Mouse (Mus musculus) intestine, embryonic 14.5 days (tissue): ENCODE results near the gene Arih2. TPM values are rescaled to one million over a fixed set of nuclear protein-coding genes. Genes with fewer than 3 reads are reported as not detected.
"Not testable (repeated sequence)": the region's sequence is repeated elsewhere in the genome, so short reads cannot be mapped to it uniquely, and the experiment has no call there.

Experiments used
- ATAC-seq: fragments of 200-750 bp; cut with Nextera tagmentation; replicated peaks from 2 replicates; pipeline ENCODE4 v1.8.0; 2017; ENCODE audit warnings: low read depth, moderate number of reproducible peaks, moderate TSS enrichment, moderate library complexity; ENCODE audit not compliant: low FRiP score, low TSS enrichment
- DNase-seq: peaks from one replicate; pipeline ENCODE4 v3.0.0-alpha.2; 2018; ENCODE audit warnings: low spot score
- H3K27ac ChIP-seq: fragments of 300-500 bp; sonication (generic); 2 replicates; pipeline ENCODE4 v1.5.1; 2014; ENCODE audit warnings: low read depth, mild to moderate bottlenecking, control low read depth
- H3K27me3 ChIP-seq: fragments of 300-500 bp; sonication (generic); replicated peaks from 2 replicates; pipeline ENCODE4 v1.6.1; 2014; ENCODE audit warnings: low read length, control low read depth; ENCODE audit not compliant: control insufficient read depth, insufficient read depth
- H3K36me3 ChIP-seq: fragments of 300-500 bp; sonication (generic); 2 replicates; pipeline ENCODE4 v1.6.1; 2014; ENCODE audit warnings: low read length, control low read depth; ENCODE audit not compliant: control insufficient read depth, insufficient read depth
- H3K4me1 ChIP-seq: fragments of 300-500 bp; sonication (generic); replicated peaks from 2 replicates; pipeline ENCODE4 v1.6.1; 2014; ENCODE audit warnings: low read length, control low read depth, mixed read lengths; ENCODE audit not compliant: control insufficient read depth, insufficient read depth
- H3K4me2 ChIP-seq: fragments of 300-500 bp; sonication (generic); 2 replicates; pipeline ENCODE4 v1.6.1; 2014; ENCODE audit warnings: low read length
- H3K4me3 ChIP-seq: fragments of 300-500 bp; sonication (generic); 2 replicates; pipeline ENCODE4 v1.5.1; 2014; ENCODE audit warnings: low read depth, low read length, control low read depth, mixed read lengths
- H3K9ac ChIP-seq: fragments of 300-500 bp; sonication (generic); 2 replicates; pipeline ENCODE4 v1.6.1; 2014; ENCODE audit warnings: mild to moderate bottlenecking, low read length
- H3K9me3 ChIP-seq: fragments of 300-500 bp; sonication (generic); 2 replicates; pipeline ENCODE4 v1.6.1; 2016; ENCODE audit warnings: low read length, control low read depth; ENCODE audit not compliant: control insufficient read depth
- WGBS: fragments of 180-500 bp; shearing (Covaris S2); extraction: QIAGEN DNeasy Blood & Tissue Kit; methylation state at CpG from one replicate; pipeline ENCODE4 v1.1.7; 2014; 5-methylcytosine and 5-hydroxymethylcytosine counted together
- polyA plus RNA-seq: library from polyadenylated mRNA; unstranded; fragments of >200 nt; fragmentation: Nextera tagmentation; extraction: Ambion mirVana; gene quantifications from 2 replicates; pipeline ENCODE4 v1.2.1, GENCODE M21; 2014

Gene Arih2
- polyA plus RNA-seq, 1 experiment from 2014 or later: 43.1 TPM

DNA sequence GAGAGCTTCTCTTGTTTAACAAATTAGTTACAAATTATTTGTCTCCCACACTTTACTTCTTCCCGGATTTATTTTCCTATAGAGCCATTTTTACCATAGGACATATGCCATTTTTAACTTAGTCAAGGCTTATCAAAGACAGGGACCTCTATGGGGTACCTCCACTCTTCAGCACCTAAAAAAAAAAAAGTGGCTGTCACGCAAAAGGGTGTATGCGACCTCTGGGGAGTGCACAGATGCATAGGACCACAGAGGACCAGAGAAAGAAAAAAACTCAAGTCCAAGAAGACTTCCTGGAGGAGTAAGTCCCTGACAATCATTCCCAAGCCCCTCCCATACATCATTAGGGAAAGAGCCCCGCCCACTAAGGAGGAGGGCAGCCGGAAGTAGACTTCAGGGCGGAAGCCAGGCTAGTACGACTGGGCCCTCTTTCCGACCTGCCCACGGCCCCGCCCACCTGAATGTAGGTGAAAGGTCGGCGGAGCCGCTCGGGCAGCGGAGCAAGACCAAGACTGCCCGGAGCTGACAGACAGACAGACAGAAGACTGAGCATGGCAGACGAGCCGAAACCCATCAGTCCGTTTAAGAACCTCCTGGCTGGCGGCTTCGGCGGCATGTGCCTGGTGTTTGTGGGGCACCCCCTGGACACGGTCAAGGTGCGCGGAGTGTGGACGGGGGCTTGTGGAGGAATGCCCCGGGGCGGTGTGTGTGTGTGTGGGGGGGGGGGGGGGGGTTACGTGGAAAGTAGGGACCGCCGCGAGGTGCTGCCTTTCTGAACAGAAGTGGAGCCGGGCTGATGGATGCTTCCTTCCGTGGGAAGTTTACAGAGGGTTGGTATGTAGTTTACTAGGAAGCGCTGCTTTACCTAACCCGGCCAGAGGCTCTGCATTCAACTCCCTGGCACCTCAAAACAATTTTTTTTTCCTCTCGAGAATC, 12.8 kb upstream of the Arih2 start, which contains the start of gene Slc25a20:
Slc25a20 (plus strand) TSS at position 412 of the 936 bp plus-strand sequence.
- no peaks in the 10 kb centered on the region for H3K36me3 ChIP-seq
- no peaks in the 10 kb centered on the region for H3K9me3 ChIP-seq
- ATAC-seq (peak; percentile 94), DNase-seq (peak; percentile 88)
- H3K27ac ChIP-seq: no peak within 1 kb of the TSS
- 4% methylated on average over 32 of the region's 37 CpGs for WGBS
- peak within 1 kb of the TSS; percentile 65 for H3K4me2 ChIP-seq
- H3K4me3 ChIP-seq: peak within 1 kb of the TSS; percentile 80
- no peaks in the 10 kb centered on the region for H3K27me3 ChIP-seq
- peak within 1 kb of the TSS; percentile 63 for H3K9ac ChIP-seq
- no peaks in the 10 kb centered on the region; the same call in 1 of the 2 replicates for H3K4me1 ChIP-seq

DNA sequence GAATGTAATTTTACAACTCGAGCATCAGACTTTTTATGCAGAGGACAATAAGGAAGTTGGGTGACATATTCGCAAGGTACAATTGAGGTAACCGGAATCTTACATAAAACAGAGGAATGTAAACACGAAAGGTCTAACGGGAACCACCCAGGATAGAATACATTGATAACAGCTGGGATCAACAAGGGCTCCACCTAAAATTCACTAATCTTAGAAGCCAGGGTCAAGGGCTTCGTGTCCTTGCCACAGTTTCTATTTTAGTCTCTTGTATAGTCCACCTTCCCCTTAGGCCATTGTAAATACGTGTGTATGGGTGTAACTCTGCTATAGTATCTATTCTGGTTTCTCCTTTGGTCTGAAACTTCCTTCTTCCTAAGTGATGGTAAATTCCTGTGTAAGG, 6.7 kb upstream of the Arih2 start:
- not testable (repeated sequence) for DNase-seq, H3K36me3 ChIP-seq, H3K27me3 ChIP-seq, ATAC-seq, H3K4me1 ChIP-seq, H3K4me2 ChIP-seq, H3K9me3 ChIP-seq, H3K27ac ChIP-seq, H3K4me3 ChIP-seq, H3K9ac ChIP-seq
- 64% methylated on average over 7 of the region's 7 CpGs for WGBS

DNA sequence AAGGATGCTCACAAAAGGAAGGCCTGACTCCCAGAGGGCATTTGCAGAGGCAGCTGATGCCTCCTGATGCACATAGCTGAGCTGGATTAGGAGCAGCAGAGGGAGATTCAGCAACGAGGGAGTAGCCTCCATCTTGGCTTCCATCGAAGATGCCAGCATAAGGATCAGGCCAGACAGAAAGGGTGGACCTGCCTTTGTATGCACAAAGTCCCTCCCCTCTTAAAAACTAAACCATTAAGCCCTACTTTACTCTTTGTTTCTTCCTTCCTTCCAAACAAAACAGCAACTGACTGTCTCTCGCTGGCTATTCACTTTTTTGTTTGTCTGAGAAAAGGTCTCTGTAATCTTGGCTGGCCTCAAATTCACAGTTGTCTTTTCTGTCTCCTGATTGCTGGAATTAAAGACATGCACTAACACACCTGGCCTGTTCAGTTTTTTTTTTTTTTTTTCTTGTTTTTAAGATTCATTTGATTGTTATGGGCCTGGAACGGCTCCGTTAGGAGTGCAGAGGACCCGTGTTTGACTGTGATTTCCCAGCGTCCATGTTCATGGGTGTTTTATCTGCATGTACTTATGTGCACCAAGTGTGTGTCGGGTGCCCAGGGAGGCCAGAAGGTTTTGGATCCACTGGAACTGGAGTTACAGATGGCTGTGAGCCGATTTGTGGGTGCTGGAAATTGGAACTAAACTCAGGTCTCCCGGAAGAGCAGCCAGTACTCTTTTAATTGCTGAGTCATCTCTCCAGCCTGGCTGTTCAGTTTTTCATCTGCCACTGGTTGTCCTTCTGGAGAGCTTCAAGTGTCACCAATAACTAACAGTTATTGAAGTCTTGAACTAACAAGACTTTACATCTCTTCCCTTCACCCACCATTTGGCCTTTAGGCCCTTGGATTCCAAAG, 5.6 kb upstream of the Arih2 start:
- Histone ChIP-seq H3K27me3 (no peaks in the 10 kb centered on the region), H3K9me3 (no peaks in the 10 kb centered on the region), H3K27ac (no peak overlapping the region), H3K9ac (no peak overlapping the region), H3K4me1 (peaks cover 4% of the 10 kb centered on the region), H3K4me3 (no peak overlapping the region), H3K36me3 (no peaks in the 10 kb centered on the region), H3K4me2 (no peak overlapping the region)
- DNase-seq (no peak), ATAC-seq (no peak)
- 77% methylated on average over 10 of the region's 10 CpGs for WGBS

DNA sequence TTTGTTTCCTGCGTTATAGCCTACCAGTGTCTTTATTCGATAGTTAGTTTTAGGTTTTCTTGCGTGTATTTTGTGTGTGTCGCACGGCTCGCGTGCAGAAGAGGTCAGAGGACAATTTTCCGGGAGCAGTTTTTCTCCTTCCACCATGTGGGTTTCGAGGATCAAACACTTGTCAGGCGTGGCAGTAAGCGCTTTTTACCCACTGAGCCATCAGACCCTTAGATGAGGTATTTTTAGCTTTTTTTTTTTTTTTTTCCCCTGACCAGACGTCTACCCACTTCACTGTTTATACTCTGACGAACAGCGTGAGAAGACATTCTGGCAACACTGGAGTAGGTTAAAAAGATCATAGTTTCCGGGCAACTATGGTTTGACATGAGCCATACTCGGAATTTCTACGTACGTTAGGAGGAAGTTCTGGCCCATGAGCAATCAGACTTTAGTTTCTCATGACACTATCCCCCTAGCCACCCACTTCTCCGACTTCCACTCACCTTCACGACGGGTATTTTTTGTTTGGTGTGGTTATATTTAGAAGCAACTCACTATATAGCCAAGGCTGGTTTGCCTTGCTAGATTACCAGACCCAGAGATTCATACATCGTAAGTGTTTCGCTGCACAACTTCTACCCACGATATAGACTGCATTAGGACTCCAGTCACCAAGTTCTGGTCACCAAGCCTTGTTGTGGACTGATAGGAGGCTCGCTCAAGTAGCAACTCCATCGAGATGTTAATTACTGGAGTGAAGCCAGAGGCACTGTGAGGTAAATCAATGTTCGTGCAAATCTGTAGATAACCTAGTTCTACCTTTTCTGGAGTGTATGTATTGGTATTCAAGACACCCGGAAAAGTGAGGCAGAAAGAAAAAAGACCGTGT, 615 bp upstream of the Arih2 start:
- Histone ChIP-seq H3K4me2 (peak overlapping the region; percentile 69), H3K4me3 (peak overlapping the region; percentile 93), H3K27ac (peak overlapping the region; percentile 93), H3K27me3 (no peaks in the 10 kb centered on the region), H3K9me3 (no peaks in the 10 kb centered on the region), H3K36me3 (no peaks in the 10 kb centered on the region; the same call in 1 of the 2 replicates), H3K9ac (peak overlapping the region; percentile 75), H3K4me1 (peaks cover 9% of the 10 kb centered on the region)
- peak; percentile 4; the same call in 1 of the 2 replicates for ATAC-seq
- WGBS: 22% methylated on average over 29 of the region's 29 CpGs
- DNase-seq: peak; percentile 53

DNA sequence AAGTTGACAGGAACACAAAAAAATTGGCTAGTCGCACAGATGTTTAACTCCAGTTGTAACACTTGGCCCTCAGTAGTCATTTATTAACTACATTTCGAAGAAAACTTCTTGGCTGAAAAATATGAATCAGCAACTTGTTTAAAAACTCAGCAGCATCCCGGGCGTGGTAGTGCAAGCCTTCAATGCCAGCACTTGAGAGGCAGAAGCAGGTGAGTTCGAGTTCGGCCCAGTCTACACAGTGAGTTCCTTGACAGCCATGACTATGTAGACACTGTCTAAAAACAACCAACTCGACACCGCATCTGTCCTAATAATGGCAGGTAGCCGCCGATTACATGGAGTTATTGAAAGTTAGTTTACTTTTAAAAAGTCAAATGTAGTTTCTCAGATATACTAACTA, 1.0 kb downstream of the Arih2 start:
- Histone ChIP-seq H3K27me3 (no peaks in the 10 kb centered on the region), H3K9ac (peak overlapping the region; percentile 75), H3K36me3 (peaks cover under 1% of the 10 kb centered on the region; the same call in 1 of the 2 replicates), H3K27ac (peak overlapping the region; percentile 93; the same call in 1 of the 2 replicates), H3K4me1 (peaks cover 9% of the 10 kb centered on the region), H3K4me3 (peak overlapping the region; percentile 93), H3K4me2 (peak overlapping the region; percentile 69), H3K9me3 (no peaks in the 10 kb centered on the region)
- ATAC-seq (no peak), DNase-seq (no peak)
- 34% methylated on average over 10 of the region's 10 CpGs for WGBS

DNA sequence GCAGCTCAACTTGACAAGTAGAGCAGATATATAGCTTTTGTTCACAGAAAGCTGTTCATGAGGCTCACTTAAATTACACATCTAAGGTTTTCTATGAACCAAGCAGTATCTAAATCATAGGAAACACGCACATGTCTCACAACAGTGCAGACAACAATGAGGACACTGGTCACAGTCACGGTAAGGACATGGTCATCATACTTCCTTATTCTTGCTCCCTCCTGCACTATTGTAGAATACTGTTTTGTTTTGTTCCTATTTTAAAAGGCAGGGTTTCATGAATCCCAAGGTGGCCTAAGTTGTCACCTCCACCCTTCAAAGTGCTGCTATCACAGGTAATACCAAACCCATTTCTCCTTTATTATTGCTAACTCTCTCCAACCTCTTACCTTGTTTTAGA, 9.4 kb downstream of the Arih2 start:
- no peak overlapping the region for H3K27ac ChIP-seq
- H3K9me3 ChIP-seq: no peaks in the 10 kb centered on the region
- 90% methylated on average over 2 of the region's 2 CpGs for WGBS
- ATAC-seq (no peak), DNase-seq (no peak)
- no peak overlapping the region for H3K9ac ChIP-seq
- H3K4me1 ChIP-seq: no peaks in the 10 kb centered on the region
- no peaks in the 10 kb centered on the region for H3K27me3 ChIP-seq
- peaks cover 53% of the 10 kb centered on the region for H3K36me3 ChIP-seq
- no peak overlapping the region for H3K4me3 ChIP-seq
- no peak overlapping the region for H3K4me2 ChIP-seq

DNA sequence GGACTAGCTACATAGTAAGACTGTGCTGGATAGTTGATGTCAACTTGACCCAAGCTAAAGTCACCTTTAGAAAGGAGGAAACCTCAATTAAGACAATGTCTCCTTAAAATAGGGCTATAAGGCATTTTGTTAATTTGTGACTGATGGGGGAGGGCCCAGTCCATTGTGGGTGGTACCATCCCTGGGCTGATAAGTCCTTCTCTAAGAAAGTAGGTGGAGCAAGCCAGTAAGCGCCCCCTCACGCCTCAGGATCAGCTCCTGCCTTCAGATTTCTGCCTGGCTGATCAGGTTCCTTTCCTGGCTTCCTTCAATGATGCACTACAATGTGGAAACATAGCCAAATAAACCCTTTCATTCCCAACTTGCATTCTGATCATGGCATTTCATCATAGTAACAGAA, 13.8 kb downstream of the Arih2 start:
- H3K9ac ChIP-seq: no peak overlapping the region
- no peaks in the 10 kb centered on the region for H3K4me1 ChIP-seq
- H3K27me3 ChIP-seq: no peaks in the 10 kb centered on the region
- no peak overlapping the region for H3K27ac ChIP-seq
- peaks cover 38% of the 10 kb centered on the region for H3K36me3 ChIP-seq
- H3K4me2 ChIP-seq: no peak overlapping the region
- no peaks in the 10 kb centered on the region for H3K9me3 ChIP-seq
- no peak overlapping the region for H3K4me3 ChIP-seq
- ATAC-seq: no peak
- WGBS: 87% methylated on average over 2 of the region's 2 CpGs
- DNase-seq: no peak

DNA sequence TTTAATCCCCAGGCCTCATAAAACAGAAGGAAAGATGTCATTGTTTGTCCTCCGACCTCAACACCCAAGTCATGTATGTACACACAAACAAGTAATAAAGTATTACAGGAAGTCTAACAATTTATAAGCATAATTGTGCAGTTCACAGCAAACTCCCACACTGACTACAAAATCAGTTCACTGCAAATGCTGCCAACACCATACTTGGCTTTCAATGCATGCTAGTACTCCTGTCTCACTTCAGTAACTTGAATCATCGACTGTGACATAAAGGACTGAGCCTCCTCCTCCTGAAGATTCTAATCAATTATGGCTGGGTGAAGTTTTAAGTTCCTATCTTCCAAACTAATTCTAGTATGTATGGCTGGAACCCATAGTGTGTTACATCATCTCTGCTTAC, 15.3 kb downstream of the Arih2 start:
- H3K4me1 ChIP-seq: no peaks in the 10 kb centered on the region
- 79% methylated on average over 2 of the region's 2 CpGs for WGBS
- H3K27me3 ChIP-seq: no peaks in the 10 kb centered on the region
- H3K36me3 ChIP-seq: peaks cover 44% of the 10 kb centered on the region
- no peak for DNase-seq
- no peak overlapping the region for H3K4me2 ChIP-seq
- no peak overlapping the region for H3K9ac ChIP-seq
- H3K9me3 ChIP-seq: no peaks in the 10 kb centered on the region
- ATAC-seq: no peak
- H3K4me3 ChIP-seq: no peak overlapping the region
- no peak overlapping the region for H3K27ac ChIP-seq
